ENCODE assay signal across 8 mouse cellular contexts in genomic region chr4:3069341-3069740, GRCm38 (mm10).
DNase-seq lines count a peak whose midpoint lies in the region; ATAC-seq lines count a peak whose summit lies in the region.

No protein-coding gene starts in this region.

- intact Hi-C loops in heart, postnatal 14 days (cut with DNase I) = no loop called here

- H3K9ac ChIP-seq in hindbrain, embryonic 11.5 days (ENCODE audit: low read depth, low read length) = no peak overlapping the region
- no peak overlapping the region for H3K9ac ChIP-seq in embryonic facial prominence, embryonic 14.5 days (ENCODE audit: low read depth, low read length)
- H3K9ac ChIP-seq in lung, embryonic 16.5 days (ENCODE audit: low read length) = no peak overlapping the region

- DNase-seq in hindbrain, embryonic 11.5 days (ENCODE audit: low spot score) = no peak
- no peak for DNase-seq in hindbrain, embryonic 10.5 days (ENCODE audit: low spot score)
- DNase-seq in embryonic facial prominence, embryonic 14.5 days (ENCODE audit: low spot score) = no peak
- peak; percentile 1 for DNase-seq in heart, postnatal 14 days
- DNase-seq in right cerebral cortex, postnatal 36 days (ENCODE audit: low spot score in 2 of 2) = no peak
- DNase-seq in embryo, embryonic 11 days = no peak

- H3K36me3 ChIP-seq in hindbrain, embryonic 11.5 days (ENCODE audit: control insufficient read depth, insufficient read depth, low read length) = peaks cover 9% of the 10 kb centered on the region; the same call in 1 of the 2 replicates
- no peaks in the 10 kb centered on the region for H3K36me3 ChIP-seq in hindbrain, embryonic 10.5 days
- H3K36me3 ChIP-seq in embryonic facial prominence, embryonic 14.5 days (ENCODE audit: control insufficient read depth, insufficient read depth, low read length) = no peaks in the 10 kb centered on the region
- no peaks in the 10 kb centered on the region for H3K36me3 ChIP-seq in lung, embryonic 16.5 days (ENCODE audit: control insufficient read depth, insufficient read depth, low read length)

- peaks cover 63% of the 10 kb centered on the region for H3K9me3 ChIP-seq in hindbrain, embryonic 11.5 days (ENCODE audit: control insufficient read depth, low read length)
- peaks cover 85% of the 10 kb centered on the region for H3K9me3 ChIP-seq in hindbrain, embryonic 10.5 days
- peaks cover 80% of the 10 kb centered on the region for H3K9me3 ChIP-seq in embryonic facial prominence, embryonic 14.5 days (ENCODE audit: control insufficient read depth, low read length)
- H3K9me3 ChIP-seq in lung, embryonic 16.5 days (ENCODE audit: control insufficient read depth, low read length) = peaks cover 49% of the 10 kb centered on the region

- H3K4me2 ChIP-seq in hindbrain, embryonic 11.5 days (replicated peaks; ENCODE audit: low read depth, low read length) = no peak overlapping the region
- H3K4me2 ChIP-seq in embryonic facial prominence, embryonic 14.5 days (ENCODE audit: low read depth, low read length) = no peak overlapping the region
- no peak overlapping the region for H3K4me2 ChIP-seq in lung, embryonic 16.5 days (ENCODE audit: low read depth, low read length)

- peak; percentile 12; the same call in 1 of the 2 replicates for ATAC-seq in hindbrain, embryonic 11.5 days (ENCODE audit: low FRiP score)
- peak; percentile 42 for ATAC-seq in embryonic facial prominence, embryonic 14.5 days (ENCODE audit: low read depth)
- peak; percentile 12; the same call in 1 of the 2 replicates for ATAC-seq in lung, embryonic 16.5 days (ENCODE audit: low read depth)
- no peak for ATAC-seq in inflammation-experienced regulatory T-cells, adult 6 months

- no peaks in the 10 kb centered on the region for H3K4me1 ChIP-seq in hindbrain, embryonic 11.5 days (replicated peaks; ENCODE audit: control insufficient read depth, insufficient read depth, low read length)
- no peaks in the 10 kb centered on the region for H3K4me1 ChIP-seq in hindbrain, embryonic 10.5 days (replicated peaks)
- H3K4me1 ChIP-seq in embryonic facial prominence, embryonic 14.5 days (ENCODE audit: control insufficient read depth, insufficient read depth, low read length) = no peaks in the 10 kb centered on the region
- H3K4me1 ChIP-seq in lung, embryonic 16.5 days (replicated peaks; ENCODE audit: control insufficient read depth, insufficient read depth, low read length) = no peaks in the 10 kb centered on the region

- no peaks in the 10 kb centered on the region for H3K27me3 ChIP-seq in hindbrain, embryonic 11.5 days (ENCODE audit: control insufficient read depth, insufficient read depth, low read length)
- H3K27me3 ChIP-seq in hindbrain, embryonic 10.5 days (ENCODE audit: insufficient read depth, poor library complexity, severe bottlenecking) = no peaks in the 10 kb centered on the region
- no peaks in the 10 kb centered on the region for H3K27me3 ChIP-seq in embryonic facial prominence, embryonic 14.5 days (replicated peaks; ENCODE audit: control insufficient read depth, insufficient read depth, low read length)
- no peaks in the 10 kb centered on the region for H3K27me3 ChIP-seq in lung, embryonic 16.5 days (ENCODE audit: control insufficient read depth, insufficient read depth, low read depth, low read length)

- H3K4me3 ChIP-seq in hindbrain, embryonic 11.5 days (ENCODE audit: low read depth, low read length) = no peak overlapping the region
- H3K4me3 ChIP-seq in hindbrain, embryonic 10.5 days = no peak overlapping the region
- no peak overlapping the region for H3K4me3 ChIP-seq in embryonic facial prominence, embryonic 14.5 days (ENCODE audit: low read depth, low read length)
- H3K4me3 ChIP-seq in lung, embryonic 16.5 days (ENCODE audit: low read length) = no peak overlapping the region

- no peak overlapping the region for H3K27ac ChIP-seq in hindbrain, embryonic 11.5 days (ENCODE audit: low read depth, low read length)
- no peak overlapping the region for H3K27ac ChIP-seq in hindbrain, embryonic 10.5 days
- H3K27ac ChIP-seq in embryonic facial prominence, embryonic 14.5 days (replicated peaks; ENCODE audit: low read depth, low read length) = no peak overlapping the region
- no peak overlapping the region for H3K27ac ChIP-seq in lung, embryonic 16.5 days (ENCODE audit: low read length)

- WGBS in hindbrain, embryonic 11.5 days = 63% methylated on average over 1 of the region's 1 CpGs
- 44% methylated on average over 1 of the region's 1 CpGs for WGBS in hindbrain, embryonic 10.5 days
- 62% methylated on average over 1 of the region's 1 CpGs for whole genome bisulfite sequencing in embryonic facial prominence, embryonic 14.5 days
- WGBS in lung, embryonic 16.5 days = 57% methylated on average over 1 of the region's 1 CpGs

Comparison
In these comparisons a context has a peak if more than half of its experiments do, and no peak if none do; other contexts are left out.
1. DNase-seq: peak in heart, postnatal 14 days (2 of 2); none in hindbrain, embryonic 11.5 days (single experiment), hindbrain, embryonic 10.5 days (single experiment), embryonic facial prominence, embryonic 14.5 days (single experiment), right cerebral cortex, postnatal 36 days (0 of 2) and embryo, embryonic 11 days (single experiment).